Mouse (Mus musculus) adrenal gland, adult 18-20 months (tissue): ENCODE measurements around the gene Chit1. TPM values are rescaled to one million over a fixed set of nuclear protein-coding genes. Genes with fewer than 3 reads are reported as not detected.

ENCODE experiments used
- DNase-seq, 2 experiments: peaks; one replicate each; pipeline ENCODE4 v3.0.0; 2021 to 2022; ENCODE audit warnings: low spot score in 2 of 2
- total RNA-seq, 2 experiments: library from RNA; stranded (reverse); gene quantifications; 1 replicate in 1 of 2; 2 replicates in 1 of 2; pipeline ENCODE4 v1.2.3; 2021

Chit1 gene
- total RNA-seq, 2 experiments from 2014 or later, result not detected

GRCm38 (mm10) chr1:134078802-134079476 lies 32.1 kb upstream of the Chit1 start, which contains the start of gene Btg2:
Gene Btg2, minus strand, starts transcription at chr1:134079120.
- peak; percentile 98 to 99 for DNase-seq

GRCm38 (mm10) chr1:134079477-134080163 lies 31.4 kb upstream of the Chit1 start:
- no peak for DNase-seq

- no peak for DNase-seq
These were observed 30.6 kb upstream of the Chit1 start for GRCm38 (mm10) chr1:134080406-134080805.

- DNase-seq, result no peak
These were observed 30.1 kb upstream of the Chit1 start for GRCm38 (mm10) chr1:134080881-134081450.

GRCm38 (mm10) chr1:134082987-134083516 lies 28.0 kb upstream of the Chit1 start:
- peak in 1 of 2 experiments; percentile 60 for DNase-seq

- no peak for DNase-seq
These were observed 27.4 kb upstream of the Chit1 start for GRCm38 (mm10) chr1:134083676-134084075.

GRCm38 (mm10) chr1:134084128-134084527 lies 26.9 kb upstream of the Chit1 start:
- no peak for DNase-seq

GRCm38 (mm10) chr1:134086017-134086416 lies 25.0 kb upstream of the Chit1 start:
- DNase-seq, result no peak

- no peak for DNase-seq
These were observed 24.1 kb upstream of the Chit1 start for GRCm38 (mm10) chr1:134086811-134087398.

- no peak for DNase-seq
These were observed 22.0 kb upstream of the Chit1 start for GRCm38 (mm10) chr1:134089074-134089473.

- no peak for DNase-seq
These were observed 19.2 kb upstream of the Chit1 start for GRCm38 (mm10) chr1:134091851-134092250.

GRCm38 (mm10) chr1:134092368-134092767 lies 18.7 kb upstream of the Chit1 start:
- DNase-seq, result no peak

GRCm38 (mm10) chr1:134092852-134093770 lies 17.9 kb upstream of the Chit1 start:
- peak; percentile 92 to 94 for DNase-seq

- DNase-seq, result peak in 1 of 2 experiments; percentile 41
These were observed 17.1 kb upstream of the Chit1 start for GRCm38 (mm10) chr1:134093771-134094526.

GRCm38 (mm10) chr1:134095033-134095612 lies 15.9 kb upstream of the Chit1 start:
- peak in 1 of 2 experiments; percentile 20 for DNase-seq

GRCm38 (mm10) chr1:134095721-134096120 lies 15.3 kb upstream of the Chit1 start:
- no peak for DNase-seq

- DNase-seq, result peak in 1 of 2 experiments; percentile 18
These were observed 14.6 kb upstream of the Chit1 start for GRCm38 (mm10) chr1:134096264-134096934.

GRCm38 (mm10) chr1:134097080-134097855 lies 13.8 kb upstream of the Chit1 start:
- no peak for DNase-seq
